Mouse (Mus musculus): ENCODE measurements at regions not wholly inside any gene's neighbourhood (a gene's known extent, or its start where the extent isn't known, plus 50 kb on each side); places are given as distances from the start of the nearest gene placed in this dataset.

DNA sequence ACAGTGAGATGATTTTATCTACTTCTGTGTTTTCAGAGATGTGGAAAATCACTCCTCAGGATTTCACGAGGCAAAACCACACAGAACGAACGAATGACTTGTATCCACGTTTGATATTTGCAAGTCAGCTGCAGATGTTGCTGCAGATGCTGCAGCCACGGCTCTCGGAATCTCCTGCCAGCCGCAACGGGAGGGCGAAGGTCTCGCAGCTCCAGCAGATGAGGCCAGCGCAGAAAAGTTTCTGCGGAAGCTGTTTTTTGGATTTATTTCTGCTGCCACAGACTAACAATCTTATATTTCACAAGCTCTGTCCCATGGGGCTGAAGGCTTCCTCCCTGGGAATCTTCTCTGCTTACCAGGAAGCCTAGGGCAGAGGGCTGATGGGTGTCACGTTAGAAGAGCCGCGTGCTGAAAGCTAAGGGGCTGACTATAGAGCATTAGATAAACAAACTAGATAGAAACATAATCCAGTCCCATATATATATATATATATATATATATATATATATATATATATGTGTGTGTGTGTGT lies 61.5 kb upstream of the Igfbp7 start:
- no peak overlapping the region for H3K4me2 ChIP-seq
- WGBS = 69% methylated on average over 15 of the region's 15 CpGs
- H3K36me3 ChIP-seq = no peaks in the 10 kb centered on the region
- no peaks in the 10 kb centered on the region for H3K9me3 ChIP-seq
- H3K4me1 ChIP-seq = no peaks in the 10 kb centered on the region
- H3K4me3 ChIP-seq (replicated peaks) = no peak overlapping the region
- H3K9ac ChIP-seq = no peak overlapping the region
- no peak for ATAC-seq (ENCODE audit: insufficient read depth, low FRiP score, low read depth)
- no peak overlapping the region for H3K27ac ChIP-seq
- no peaks in the 10 kb centered on the region for H3K27me3 ChIP-seq (replicated peaks)

DNA sequence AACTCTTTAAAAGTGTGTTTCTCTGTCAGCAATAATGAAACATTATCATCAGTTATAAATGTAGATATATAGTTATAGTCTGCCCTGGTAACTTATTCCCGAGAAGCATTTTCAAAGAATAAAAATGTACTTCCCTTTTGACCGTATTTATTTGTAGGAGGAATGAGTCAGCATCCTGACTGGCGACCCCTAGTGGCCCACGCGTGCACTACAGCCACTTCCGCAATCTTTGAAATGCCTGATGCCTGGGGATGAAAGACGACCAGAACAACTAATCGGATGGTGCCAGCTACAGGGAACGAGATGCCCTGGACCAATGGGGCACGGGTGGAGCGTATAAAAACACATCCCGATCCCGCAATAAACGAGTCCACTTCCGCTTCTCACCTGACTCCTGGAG lies 60.6 kb upstream of the Igfbp7 start:
- no peak overlapping the region for H3K4me3 ChIP-seq (replicated peaks)
- WGBS = 62% methylated on average over 15 of the region's 15 CpGs
- H3K27ac ChIP-seq = no peak overlapping the region
- no peaks in the 10 kb centered on the region for H3K9me3 ChIP-seq
- H3K4me2 ChIP-seq = no peak overlapping the region
- no peak for ATAC-seq (ENCODE audit: insufficient read depth, low FRiP score, low read depth)
- no peak overlapping the region for H3K9ac ChIP-seq
- H3K4me1 ChIP-seq = no peaks in the 10 kb centered on the region
- no peaks in the 10 kb centered on the region for H3K27me3 ChIP-seq (replicated peaks)
- no peaks in the 10 kb centered on the region for H3K36me3 ChIP-seq

DNA sequence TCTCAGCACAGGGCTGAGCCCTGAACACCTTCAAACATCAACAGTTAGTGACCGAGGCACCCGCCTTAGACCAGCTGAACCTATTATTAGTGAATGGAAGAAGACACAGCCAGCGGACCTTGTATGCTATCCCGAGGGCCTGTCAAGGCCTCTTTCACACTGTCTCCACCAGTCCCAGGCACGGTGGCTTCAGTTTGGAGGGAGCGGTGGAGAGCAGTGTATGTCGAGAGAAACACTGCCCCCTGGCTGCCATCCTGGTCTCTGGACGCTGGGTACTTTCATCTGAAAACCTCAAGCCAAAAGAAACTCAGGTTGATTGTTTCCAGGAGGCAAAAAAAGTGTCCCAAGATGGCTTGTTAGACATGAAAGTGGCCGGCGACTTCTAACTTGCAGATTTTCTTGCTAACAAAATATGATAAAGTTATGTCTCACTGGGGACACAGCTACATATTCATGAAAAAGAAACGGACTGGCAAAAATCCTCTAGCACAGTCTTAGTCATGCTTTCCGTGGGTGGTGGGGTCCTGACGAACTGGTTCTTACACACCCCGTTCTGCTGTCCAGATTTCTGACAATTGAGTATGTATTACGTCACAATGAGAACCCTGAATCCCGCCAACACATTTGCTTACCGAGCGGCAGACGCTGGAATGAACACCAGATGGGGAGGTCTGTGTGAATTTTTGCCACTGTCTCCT lies 57.2 kb upstream of the Igfbp7 start:
- Histone ChIP-seq H3K36me3 (no peaks in the 10 kb centered on the region), H3K4me2 (no peak overlapping the region), H3K4me1 (peaks cover 4% of the 10 kb centered on the region; the same call in 1 of the 2 replicates), H3K9me3 (no peaks in the 10 kb centered on the region), H3K27ac (no peak overlapping the region), H3K9ac (no peak overlapping the region), H3K27me3 (replicated peaks) (no peaks in the 10 kb centered on the region), H3K4me3 (replicated peaks) (no peak overlapping the region)
- 51% methylated on average over 19 of the region's 19 CpGs for WGBS
- ATAC-seq (ENCODE audit: insufficient read depth, low FRiP score, low read depth) = 0 out of 2 replicates have a peak, but pooled peaks have one; percentile 19

DNA sequence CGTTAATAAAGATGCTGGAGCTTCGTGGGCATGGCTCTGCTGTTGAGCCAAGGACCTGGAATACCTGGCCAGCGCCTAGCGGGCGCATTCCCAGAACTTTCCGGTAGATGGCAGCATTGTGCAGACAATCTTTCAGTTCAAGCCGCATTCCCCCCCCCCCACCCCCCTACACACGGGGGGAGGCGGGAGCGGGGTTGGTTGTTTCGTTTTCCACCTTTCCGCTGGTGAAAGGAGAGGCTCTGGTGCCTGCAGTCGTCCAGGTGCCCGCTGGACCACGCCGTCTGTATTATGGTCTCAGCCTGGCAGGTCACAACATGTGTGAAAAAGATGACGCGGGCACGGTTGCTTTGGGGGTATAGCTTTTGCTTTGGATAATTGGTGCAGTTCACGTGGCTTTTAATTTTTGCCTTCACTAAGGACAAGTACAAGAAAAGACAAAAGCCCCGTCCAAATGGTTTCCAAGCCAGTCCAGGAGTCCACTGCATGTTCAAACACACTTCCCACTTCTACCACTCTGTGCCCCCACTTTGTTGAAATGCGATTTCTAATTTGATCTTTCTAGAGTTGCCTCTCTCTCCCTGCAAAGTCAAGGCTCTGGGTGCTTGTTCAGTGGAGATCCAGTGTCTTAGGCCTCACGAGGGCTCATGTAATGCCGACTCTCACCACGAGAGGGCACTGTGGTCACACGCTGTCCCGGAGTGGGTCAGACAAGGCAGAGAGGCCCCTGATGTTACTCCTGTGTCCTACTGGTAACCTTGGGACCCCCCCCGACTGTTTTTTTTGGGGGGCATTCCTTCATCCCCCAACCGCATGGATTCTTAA lies 52.3 kb upstream of the Igfbp7 start:
- Histone ChIP-seq H3K4me2 (peak overlapping the region; percentile 50), H3K27ac (peak overlapping the region; percentile 74; the same call in 1 of the 2 replicates), H3K36me3 (no peaks in the 10 kb centered on the region), H3K4me3 (replicated peaks) (peak overlapping the region; percentile 52), H3K27me3 (replicated peaks) (0 out of 2 replicates have a peak, but pooled peaks cover 3% of the 10 kb centered on the region), H3K9ac (peak overlapping the region; percentile 10; the same call in 1 of the 2 replicates), H3K9me3 (no peaks in the 10 kb centered on the region), H3K4me1 (peaks cover 4% of the 10 kb centered on the region; the same call in 1 of the 2 replicates)
- WGBS = 1% methylated on average over 29 of the region's 29 CpGs
- ATAC-seq (ENCODE audit: insufficient read depth, low FRiP score, low read depth) = peak; percentile 85

All from stomach, embryonic 15.5 days (tissue).